Mouse (Mus musculus) stomach, embryonic 15.5 days (tissue): ENCODE results near the gene Nenf. TPM values are rescaled to one million over a fixed set of nuclear protein-coding genes. Genes with fewer than 3 reads are reported as not detected.

ENCODE experiments used
- ATAC-seq: fragments of 200-750 bp; cut with Nextera tagmentation; 2 replicates; pipeline ENCODE4 v1.8.0; 2017; ENCODE audit warnings: low read depth, moderate number of reproducible peaks, moderate TSS enrichment; ENCODE audit not compliant: insufficient read depth, low FRiP score
- H3K27ac ChIP-seq: fragments of 300-500 bp; sonication (generic); 2 replicates; pipeline ENCODE4 v1.5.1; 2015; ENCODE audit warnings: mild to moderate bottlenecking, inconsistent platforms
- H3K27me3 ChIP-seq: fragments of 300-500 bp; sonication (generic); replicated peaks from 2 replicates; pipeline ENCODE4 v1.6.1; 2015; ENCODE audit warnings: inconsistent platforms
- H3K36me3 ChIP-seq: fragments of 300-500 bp; sonication (generic); 2 replicates; pipeline ENCODE4 v1.6.1; 2015; ENCODE audit warnings: inconsistent platforms
- H3K4me1 ChIP-seq: fragments of 300-500 bp; sonication (generic); 2 replicates; pipeline ENCODE4 v1.6.1; 2015; ENCODE audit warnings: inconsistent platforms
- H3K4me2 ChIP-seq: fragments of 300-500 bp; sonication (generic); 2 replicates; pipeline ENCODE4 v1.6.1; 2015; ENCODE audit warnings: mild to moderate bottlenecking, inconsistent platforms
- H3K4me3 ChIP-seq: fragments of 300-500 bp; sonication (generic); replicated peaks from 2 replicates; pipeline ENCODE4 v1.5.1; 2015; ENCODE audit warnings: inconsistent platforms
- H3K9ac ChIP-seq: fragments of 300-500 bp; sonication (generic); 2 replicates; pipeline ENCODE4 v1.6.1; 2015; ENCODE audit warnings: inconsistent platforms
- H3K9me3 ChIP-seq: fragments of 300-500 bp; sonication (generic); 2 replicates; pipeline ENCODE4 v1.6.1; 2016; ENCODE audit warnings: inconsistent platforms
- WGBS: fragments of 180-500 bp; shearing (Covaris S2); methylation state at CpG from one replicate; pipeline ENCODE4 v1.1.7; 2015; 5-methylcytosine and 5-hydroxymethylcytosine counted together
- polyA plus RNA-seq: library from polyadenylated mRNA; unstranded; fragments of >200 nt; fragmentation: Nextera tagmentation; extraction: Ambion mirVana; gene quantifications from 2 replicates; pipeline ENCODE4 v1.2.1, GENCODE M21; 2015

The Nenf gene
- polyA plus RNA-seq, 1 experiment from 2014 or later = 110 TPM

DNA sequence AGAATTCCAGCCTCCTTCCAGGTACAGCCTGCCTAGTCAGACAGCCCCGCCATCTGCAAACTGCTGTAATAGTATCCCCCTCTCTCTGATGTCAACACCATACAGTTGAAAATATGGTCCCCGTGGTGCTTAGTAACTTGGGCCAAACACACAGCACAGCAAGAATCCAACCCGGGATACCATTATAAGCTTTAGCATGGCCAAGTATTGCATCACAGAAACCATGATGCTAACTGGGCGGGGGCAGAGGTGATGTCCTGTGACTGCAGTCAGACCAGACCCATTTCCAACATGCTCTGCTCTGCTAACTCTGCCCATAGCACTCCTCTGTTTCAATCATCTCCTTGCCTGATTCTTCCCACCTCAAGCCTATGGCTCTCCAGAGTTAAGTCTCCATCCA is 4.1 kb downstream of the Nenf start:
- Histone ChIP-seq H3K9me3 (no peaks in the 10 kb centered on the region), H3K36me3 (no peaks in the 10 kb centered on the region), H3K4me3 (no peak overlapping the region), H3K27ac (no peak overlapping the region), H3K9ac (no peak overlapping the region), H3K4me2 (no peak overlapping the region), H3K4me1 (no peaks in the 10 kb centered on the region), H3K27me3 (no peaks in the 10 kb centered on the region)
- WGBS = 61% methylated on average over 4 of the region's 4 CpGs
- no peak for ATAC-seq

GRCm38 (mm10) chr1:191313158-191313557 is 4.8 kb downstream of the Nenf start:
- Histone ChIP-seq H3K27ac (no peak overlapping the region; the same call in 1 of the 2 replicates), H3K9ac (no peak overlapping the region), H3K27me3 (no peaks in the 10 kb centered on the region), H3K36me3 (no peaks in the 10 kb centered on the region), H3K4me3 (peak overlapping the region; percentile 59), H3K9me3 (no peaks in the 10 kb centered on the region), H3K4me1 (no peaks in the 10 kb centered on the region), H3K4me2 (peak overlapping the region; percentile 49)
- 65% methylated on average over 6 of the region's 6 CpGs for WGBS
- ATAC-seq = no peak

DNA sequence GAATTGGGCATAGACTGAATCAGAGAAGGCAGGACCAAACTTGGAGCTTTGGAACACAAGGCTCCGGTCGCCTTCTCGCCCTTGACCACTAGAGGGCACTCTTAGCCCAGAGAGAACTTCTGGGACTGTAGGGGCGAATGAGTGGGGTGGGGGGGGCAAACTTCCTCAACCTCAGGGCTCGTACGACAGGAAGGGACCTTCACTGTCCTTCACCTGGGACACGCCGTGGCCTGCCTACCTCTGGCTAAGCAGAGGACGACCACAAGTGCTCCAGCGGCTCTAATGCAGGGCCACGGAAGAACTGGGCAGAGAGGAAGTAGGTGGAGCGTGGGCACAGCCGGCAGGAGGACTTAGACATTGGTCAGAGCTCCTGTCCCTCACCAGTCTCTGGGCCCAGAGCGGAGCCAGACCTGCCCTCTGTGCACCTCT is 5.5 kb downstream of the Nenf start:
- Histone ChIP-seq H3K36me3 (no peaks in the 10 kb centered on the region), H3K27me3 (no peaks in the 10 kb centered on the region), H3K9ac (0 out of 2 replicates have a peak overlapping the region, but pooled peaks have one; percentile 22), H3K4me1 (no peaks in the 10 kb centered on the region), H3K4me3 (peak overlapping the region; percentile 59), H3K9me3 (no peaks in the 10 kb centered on the region), H3K4me2 (peak overlapping the region; percentile 49), H3K27ac (peak overlapping the region; percentile 52)
- under 1% methylated on average over 14 of the region's 14 CpGs for WGBS
- ATAC-seq = peak; percentile 94

DNA sequence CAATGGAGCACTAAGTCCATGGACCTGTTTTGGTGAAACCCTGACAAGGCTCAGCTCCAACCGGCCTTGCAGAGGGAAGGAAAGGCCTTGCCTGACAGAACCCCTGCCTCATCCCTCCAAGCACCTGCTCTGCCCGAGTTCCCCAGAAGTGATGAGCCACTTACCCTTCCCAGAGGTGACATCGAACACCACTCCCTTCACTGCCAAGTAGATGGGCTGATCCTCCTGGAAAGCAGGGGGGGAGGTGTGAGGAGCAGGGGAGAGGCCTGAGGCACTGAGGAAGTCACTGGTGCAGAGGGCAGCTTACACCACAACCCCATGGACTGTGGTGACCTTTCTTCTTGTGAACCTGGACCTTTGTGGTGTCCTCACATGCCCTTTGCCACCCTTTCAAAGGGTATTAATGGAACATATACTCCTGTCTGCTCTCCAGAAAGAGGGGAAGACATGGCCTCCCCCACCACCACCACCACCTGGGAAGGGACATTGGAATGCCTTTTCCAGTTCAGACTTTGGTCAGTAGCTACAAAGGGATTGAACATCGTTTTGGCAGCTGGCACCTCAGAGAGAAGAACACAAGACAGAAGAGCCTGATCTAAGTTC is 6.6 kb downstream of the Nenf start:
- Histone ChIP-seq H3K4me3 (no peak overlapping the region), H3K4me2 (no peak overlapping the region), H3K27me3 (no peaks in the 10 kb centered on the region), H3K9ac (no peak overlapping the region), H3K36me3 (0 out of 2 replicates have a peak, but pooled peaks cover 2% of the 10 kb centered on the region), H3K27ac (no peak overlapping the region), H3K4me1 (no peaks in the 10 kb centered on the region), H3K9me3 (no peaks in the 10 kb centered on the region)
- ATAC-seq = no peak
- WGBS = 75% methylated on average over 4 of the region's 4 CpGs

DNA sequence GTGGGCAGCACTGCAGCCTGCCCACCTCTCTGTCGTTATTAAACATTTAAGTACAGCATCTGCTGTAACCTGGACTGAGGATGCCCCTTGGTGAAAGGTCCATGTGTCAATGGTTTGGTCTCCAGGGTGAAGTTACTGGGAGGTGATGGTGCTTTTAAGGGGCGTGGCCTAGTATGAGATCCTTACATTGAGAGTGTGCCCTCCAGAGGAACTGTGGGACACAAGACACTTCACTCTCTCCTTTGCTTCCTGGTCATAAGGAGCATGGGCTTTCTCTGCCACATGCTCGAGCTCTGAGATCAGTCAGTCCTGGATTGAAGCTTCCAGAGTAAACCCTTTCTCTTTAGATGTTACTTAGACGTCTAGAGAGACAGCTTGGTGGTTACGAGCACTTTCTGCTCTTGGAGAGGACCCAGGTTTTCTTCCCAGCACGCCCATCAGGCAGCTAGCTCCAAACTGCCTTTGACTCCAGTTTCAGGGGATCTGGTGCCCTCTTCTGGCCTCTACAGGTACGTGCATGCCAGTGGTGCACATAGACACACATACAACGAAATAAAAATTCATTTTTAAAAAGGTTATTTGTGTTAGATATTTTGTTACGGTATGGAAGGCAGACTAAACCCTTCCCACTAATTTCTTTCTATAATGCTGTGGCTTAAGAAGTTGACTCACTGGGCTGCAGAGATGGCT is 10.1 kb downstream of the Nenf start:
- Histone ChIP-seq H3K36me3 (0 out of 2 replicates have a peak, but pooled peaks cover 4% of the 10 kb centered on the region), H3K9ac (no peak overlapping the region), H3K27ac (no peak overlapping the region), H3K27me3 (no peaks in the 10 kb centered on the region), H3K9me3 (no peaks in the 10 kb centered on the region), H3K4me2 (no peak overlapping the region), H3K4me3 (no peak overlapping the region), H3K4me1 (no peaks in the 10 kb centered on the region)
- ATAC-seq = no peak
- WGBS = 80% methylated on average over 9 of the region's 9 CpGs

DNA sequence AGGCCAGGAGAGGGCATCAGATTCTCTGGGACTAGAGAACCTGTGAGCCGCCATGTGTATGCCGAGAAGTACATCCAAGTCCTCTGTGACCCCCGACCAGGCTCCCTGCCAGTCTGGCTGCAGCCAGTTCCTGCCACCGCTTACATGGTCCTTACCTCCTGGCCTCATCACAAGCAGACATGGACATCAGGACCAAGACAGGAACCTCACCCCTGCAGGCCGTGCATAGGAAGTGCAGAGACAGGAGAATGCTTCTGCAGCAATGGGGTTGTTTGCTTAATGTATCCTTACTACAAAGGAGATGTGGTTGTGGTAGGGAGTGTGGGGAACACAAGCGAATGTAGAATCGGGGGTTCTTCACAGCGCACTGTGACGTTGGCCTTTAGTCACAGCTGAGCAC is 11.7 kb downstream of the Nenf start:
- no peak overlapping the region for H3K9ac ChIP-seq
- H3K27me3 ChIP-seq = no peaks in the 10 kb centered on the region
- WGBS = 82% methylated on average over 9 of the region's 9 CpGs
- H3K4me3 ChIP-seq = no peak overlapping the region
- no peaks in the 10 kb centered on the region for H3K4me1 ChIP-seq
- ATAC-seq = no peak
- H3K36me3 ChIP-seq = 0 out of 2 replicates have a peak, but pooled peaks cover 4% of the 10 kb centered on the region
- no peak overlapping the region for H3K27ac ChIP-seq
- no peaks in the 10 kb centered on the region for H3K9me3 ChIP-seq
- no peak overlapping the region for H3K4me2 ChIP-seq

DNA sequence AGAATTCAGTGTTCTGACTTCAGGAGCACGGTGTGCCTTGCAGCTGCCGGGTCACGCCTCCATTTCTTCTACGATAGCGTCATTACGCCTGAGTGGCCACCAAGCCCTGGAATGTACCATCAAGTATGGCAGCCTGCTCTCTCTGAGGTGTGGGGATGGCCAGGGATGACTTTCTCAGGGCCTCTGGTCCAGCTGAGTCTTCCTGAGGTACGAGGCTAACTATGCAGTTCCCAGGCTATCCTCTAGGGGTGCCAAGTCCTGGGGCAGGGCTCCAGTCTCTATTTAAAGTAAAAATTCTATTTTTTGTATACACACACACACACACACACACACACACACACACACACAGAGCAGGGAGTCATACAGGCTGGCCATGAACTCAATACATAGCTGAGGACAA is 12.4 kb downstream of the Nenf start:
- H3K27ac ChIP-seq = no peak overlapping the region
- no peaks in the 10 kb centered on the region for H3K27me3 ChIP-seq
- no peaks in the 10 kb centered on the region for H3K4me1 ChIP-seq
- 66% methylated on average over 7 of the region's 7 CpGs for WGBS
- no peak overlapping the region for H3K9ac ChIP-seq
- H3K36me3 ChIP-seq = 0 out of 2 replicates have a peak, but pooled peaks cover 4% of the 10 kb centered on the region
- ATAC-seq = no peak
- H3K4me3 ChIP-seq = no peak overlapping the region
- H3K9me3 ChIP-seq = no peaks in the 10 kb centered on the region
- no peak overlapping the region for H3K4me2 ChIP-seq

- Histone ChIP-seq H3K4me1 (no peaks in the 10 kb centered on the region), H3K4me2 (no peak overlapping the region), H3K9ac (no peak overlapping the region), H3K27me3 (no peaks in the 10 kb centered on the region), H3K27ac (no peak overlapping the region), H3K4me3 (no peak overlapping the region), H3K36me3 (0 out of 2 replicates have a peak, but pooled peaks cover 4% of the 10 kb centered on the region), H3K9me3 (no peaks in the 10 kb centered on the region)
- WGBS = 68% methylated on average over 6 of the region's 6 CpGs
- ATAC-seq = no peak
Measured at GRCm38 (mm10) chr1:191304216-191304615, 13.8 kb downstream of the Nenf start.

DNA sequence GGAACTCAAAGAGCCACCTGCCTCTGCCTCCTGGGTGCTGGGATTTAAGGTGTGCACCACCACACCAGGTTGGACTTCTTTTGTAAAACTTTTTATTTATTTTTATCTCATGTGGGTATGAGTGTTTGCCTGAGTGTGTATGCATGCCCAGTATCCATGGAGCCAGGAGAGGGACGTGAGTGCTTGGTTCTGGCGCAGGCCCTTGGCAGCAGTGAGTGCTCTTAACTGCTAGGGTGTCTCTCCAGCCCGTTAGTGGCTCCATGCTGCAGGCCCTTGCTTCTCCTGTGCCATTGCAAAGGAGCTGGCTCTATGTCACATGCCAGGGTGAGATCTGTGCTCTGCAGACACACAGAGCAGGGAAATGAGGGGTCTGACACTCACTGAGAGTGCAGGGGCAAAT is 14.3 kb downstream of the Nenf start:
- Histone ChIP-seq H3K4me1 (no peaks in the 10 kb centered on the region), H3K4me3 (no peak overlapping the region), H3K9me3 (no peaks in the 10 kb centered on the region), H3K27me3 (no peaks in the 10 kb centered on the region), H3K36me3 (0 out of 2 replicates have a peak, but pooled peaks cover 4% of the 10 kb centered on the region), H3K27ac (no peak overlapping the region), H3K9ac (no peak overlapping the region), H3K4me2 (no peak overlapping the region)
- 80% methylated on average over 3 of the region's 3 CpGs for WGBS
- no peak for ATAC-seq

- no peak for ATAC-seq
- Histone ChIP-seq H3K4me1 (no peaks in the 10 kb centered on the region), H3K27me3 (no peaks in the 10 kb centered on the region), H3K4me2 (no peak overlapping the region), H3K27ac (no peak overlapping the region), H3K9ac (no peak overlapping the region), H3K4me3 (no peak overlapping the region), H3K9me3 (no peaks in the 10 kb centered on the region), H3K36me3 (0 out of 2 replicates have a peak, but pooled peaks cover 4% of the 10 kb centered on the region)
- WGBS = 35% methylated on average over 4 of the region's 4 CpGs
Measured at GRCm38 (mm10) chr1:191301903-191302302, 16.1 kb downstream of the Nenf start.

GRCm38 (mm10) chr1:191299215-191299942 is 18.6 kb downstream of the Nenf start:
- 54% methylated on average over 11 of the region's 11 CpGs for WGBS
- no peaks in the 10 kb centered on the region for H3K27me3 ChIP-seq
- H3K4me3 ChIP-seq = no peak overlapping the region
- H3K9ac ChIP-seq = no peak overlapping the region
- H3K4me1 ChIP-seq = 0 out of 2 replicates have a peak, but pooled peaks cover 7% of the 10 kb centered on the region
- H3K27ac ChIP-seq = no peak overlapping the region
- H3K36me3 ChIP-seq = no peaks in the 10 kb centered on the region
- no peak for ATAC-seq
- no peak overlapping the region for H3K4me2 ChIP-seq
- H3K9me3 ChIP-seq = no peaks in the 10 kb centered on the region

DNA sequence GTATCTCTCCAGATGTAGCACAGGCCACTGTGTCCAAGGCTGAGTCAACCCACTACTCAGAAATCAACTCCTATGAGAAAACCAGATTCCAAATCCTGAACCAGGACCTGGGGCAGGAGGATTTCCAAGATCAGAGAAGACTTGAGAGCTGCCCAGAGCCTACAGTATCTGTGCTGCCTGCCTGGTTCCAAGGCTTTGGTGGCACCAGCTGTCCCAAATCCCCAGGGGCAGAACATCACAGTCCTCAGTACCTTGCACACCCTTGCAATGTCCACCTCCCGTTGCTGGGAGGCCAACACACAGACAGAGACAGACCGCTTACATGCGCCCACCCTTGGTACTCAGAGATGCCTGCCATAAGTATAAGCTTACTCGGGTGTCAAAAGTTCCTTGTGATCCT is 19.7 kb downstream of the Nenf start:
- ATAC-seq = no peak
- H3K4me2 ChIP-seq = no peak overlapping the region
- H3K4me3 ChIP-seq = no peak overlapping the region
- H3K4me1 ChIP-seq = peaks cover 7% of the 10 kb centered on the region; the same call in 1 of the 2 replicates
- 82% methylated on average over 4 of the region's 4 CpGs for WGBS
- H3K36me3 ChIP-seq = no peaks in the 10 kb centered on the region
- no peak overlapping the region for H3K27ac ChIP-seq
- no peaks in the 10 kb centered on the region for H3K9me3 ChIP-seq
- H3K27me3 ChIP-seq = no peaks in the 10 kb centered on the region
- no peak overlapping the region for H3K9ac ChIP-seq
